Mouse (Mus musculus): ENCODE measurements around the gene Ccl2. TPM values are rescaled to one million over a fixed set of nuclear protein-coding genes. Genes with fewer than 3 reads are reported as not detected.

The Ccl2 gene
- 1 to 10 TPM in 1 of 2 experiments, under 1 TPM in 1; 0.80 to 1.7 TPM for total RNA-seq (2021)
- long read RNA-seq, experiment 1: 0 reads
- long read RNA-seq, experiment 2, partial matches to known transcripts: 0 of 1 reads
- long read RNA-seq, experiment 2, other reads (novel, unspliced or antisense): 0 of 1 reads

DNA sequence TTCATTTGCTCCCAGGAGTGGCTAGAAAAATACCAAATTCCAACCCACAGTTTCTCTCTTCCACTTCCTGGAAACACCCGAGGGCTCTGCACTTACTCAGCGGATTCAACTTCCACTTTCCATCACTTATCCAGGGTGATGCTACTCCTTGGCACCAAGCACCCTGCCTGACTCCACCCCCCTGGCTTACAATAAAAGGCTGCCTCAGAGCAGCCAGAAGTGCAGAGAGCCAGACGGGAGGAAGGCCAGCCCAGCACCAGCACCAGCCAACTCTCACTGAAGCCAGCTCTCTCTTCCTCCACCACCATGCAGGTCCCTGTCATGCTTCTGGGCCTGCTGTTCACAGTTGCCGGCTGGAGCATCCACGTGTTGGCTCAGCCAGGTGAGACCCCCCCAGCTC lies at the start of gene Ccl2:
Gene Ccl2, plus strand, starts transcription at position 216 of the 400 bp plus-strand sequence.
- DNase-seq (ENCODE audit: low spot score in 2 of 2): peak; percentile 48 to 49

DNA sequence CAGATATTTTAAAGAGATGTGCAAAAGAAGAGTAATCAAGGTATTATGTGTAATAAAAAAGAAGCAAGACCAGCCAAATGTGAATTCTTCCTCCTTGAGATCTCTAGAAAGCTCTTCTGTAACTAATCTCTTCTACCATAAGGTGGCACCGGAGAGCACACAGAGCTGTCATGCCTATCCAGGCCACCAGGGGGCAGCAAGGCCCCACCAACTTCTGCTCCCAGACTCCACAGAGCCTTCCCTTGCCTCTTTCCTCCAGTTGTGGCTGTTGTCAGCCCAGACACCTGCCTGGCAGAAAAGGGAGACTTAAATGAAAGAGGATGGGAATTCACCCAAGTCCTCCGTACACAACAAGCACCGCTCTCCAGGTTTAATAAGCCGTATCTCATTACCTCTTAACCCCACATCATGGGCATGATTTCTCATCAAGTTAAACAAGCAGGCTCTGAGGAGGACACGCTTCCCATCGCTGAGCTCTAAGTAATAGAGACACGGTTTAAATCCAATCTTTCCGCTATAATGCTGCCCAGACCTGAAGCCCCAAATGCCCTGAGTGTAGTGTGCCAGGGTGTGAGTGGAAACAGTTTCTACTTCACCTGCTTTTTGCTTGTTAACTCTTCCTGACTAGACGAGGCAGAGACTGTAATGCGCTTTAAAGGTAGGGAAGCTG lies 39.1 kb upstream of the Ccl2 start:
- DNase-seq (ENCODE audit: low spot score in 2 of 2): peak; percentile 77 to 82

DNA sequence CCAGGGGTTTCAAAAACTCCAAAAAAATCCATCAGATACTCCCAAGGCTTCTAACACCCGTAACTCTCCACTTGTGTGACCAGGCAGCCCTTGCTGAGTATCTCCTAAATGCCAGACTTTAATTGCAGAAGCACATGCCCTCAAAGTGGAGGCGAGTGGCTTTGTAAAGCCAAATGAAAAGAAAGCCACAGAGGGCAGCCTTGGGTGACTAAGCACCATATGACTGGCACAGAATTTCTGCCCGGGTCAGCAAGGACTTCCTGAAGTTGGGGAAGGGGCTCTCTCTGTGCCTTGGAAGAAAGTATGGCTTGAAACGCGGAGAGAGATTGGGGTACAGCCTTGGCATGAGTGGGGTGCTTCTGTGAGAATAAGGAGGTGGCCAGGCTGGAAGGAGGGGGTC lies 38.3 kb upstream of the Ccl2 start:
- no peak for DNase-seq (ENCODE audit: low spot score in 2 of 2)

DNA sequence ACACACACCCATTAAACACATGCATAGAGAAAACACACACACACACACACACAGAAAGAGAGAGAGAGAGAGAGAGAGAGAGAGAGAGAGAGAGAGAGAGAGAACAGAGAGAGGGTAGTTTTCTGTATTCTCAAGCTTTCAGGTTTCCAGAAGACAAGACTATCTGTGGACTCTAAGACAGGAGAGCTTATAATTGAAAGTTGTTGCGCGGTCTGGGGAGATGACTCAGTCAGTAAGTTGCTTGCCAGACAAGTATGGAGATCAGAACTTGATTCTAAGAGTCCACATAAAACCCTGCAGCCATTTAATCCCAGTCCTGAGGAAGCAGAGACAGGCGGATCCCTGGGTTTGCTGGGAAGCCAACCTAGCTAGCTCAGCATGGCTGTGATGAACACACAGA lies 36.7 kb upstream of the Ccl2 start:
- DNase-seq (ENCODE audit: low spot score in 2 of 2): no peak

DNA sequence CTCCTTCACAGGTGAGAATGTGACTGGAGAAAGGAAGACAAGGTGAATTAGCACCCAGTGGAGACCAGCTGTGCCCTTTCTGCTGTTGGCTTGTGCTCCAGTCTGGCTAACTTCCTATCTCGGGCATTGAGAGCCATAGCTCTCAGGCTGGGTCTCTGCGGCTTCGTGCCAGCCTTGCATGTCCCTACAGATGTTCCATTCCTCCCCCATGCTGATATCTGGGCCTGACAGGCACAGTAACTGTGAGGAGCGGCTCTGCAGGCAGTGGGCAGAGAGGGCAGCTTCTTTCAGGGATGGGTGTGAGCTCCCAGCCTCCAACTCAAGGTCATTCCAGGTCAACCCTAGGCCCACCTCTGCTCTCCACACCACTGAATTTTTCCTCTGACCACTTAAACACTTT lies 35.9 kb upstream of the Ccl2 start:
- no peak for DNase-seq (ENCODE audit: low spot score in 2 of 2)

DNA sequence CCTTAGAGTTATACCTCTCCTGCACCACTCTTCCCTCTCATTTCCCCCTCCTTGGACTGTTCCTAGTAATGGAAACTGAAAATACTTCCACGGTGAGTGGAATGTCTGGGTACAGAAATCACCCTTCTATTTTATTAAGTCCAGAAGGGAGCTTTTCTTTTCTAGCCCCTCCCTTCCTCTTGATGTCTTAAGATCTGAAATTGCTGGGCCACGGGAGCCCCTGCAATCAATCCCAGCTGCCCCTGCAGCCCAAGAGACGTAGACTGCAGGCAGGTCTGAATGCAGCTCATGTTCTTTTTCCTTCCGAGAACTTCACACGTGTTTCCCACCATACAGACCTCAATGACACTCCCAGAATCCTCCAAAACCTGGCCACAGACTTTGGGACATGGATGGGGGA lies 34.8 kb upstream of the Ccl2 start:
- DNase-seq (ENCODE audit: low spot score in 2 of 2): no peak

DNA sequence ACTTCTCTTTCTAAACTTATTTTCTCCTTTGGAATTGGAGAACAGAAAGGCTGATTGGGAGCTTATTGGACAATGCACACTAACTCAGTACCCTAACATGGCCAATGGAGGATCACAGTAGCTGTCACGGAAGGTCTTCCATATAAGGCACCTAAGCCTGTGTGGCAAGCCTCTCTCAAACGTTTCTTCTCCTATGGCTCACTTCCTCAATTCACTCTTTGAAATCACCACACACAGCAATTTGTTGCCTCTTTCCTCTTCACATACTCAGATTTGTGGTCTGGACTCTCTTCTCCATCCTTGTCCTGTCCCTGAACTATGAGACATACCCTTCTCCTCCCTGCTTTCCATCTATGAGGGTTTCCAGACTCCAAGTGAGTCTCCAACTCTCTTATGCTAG lies 30.6 kb upstream of the Ccl2 start:
- DNase-seq (ENCODE audit: low spot score in 2 of 2): no peak

DNA sequence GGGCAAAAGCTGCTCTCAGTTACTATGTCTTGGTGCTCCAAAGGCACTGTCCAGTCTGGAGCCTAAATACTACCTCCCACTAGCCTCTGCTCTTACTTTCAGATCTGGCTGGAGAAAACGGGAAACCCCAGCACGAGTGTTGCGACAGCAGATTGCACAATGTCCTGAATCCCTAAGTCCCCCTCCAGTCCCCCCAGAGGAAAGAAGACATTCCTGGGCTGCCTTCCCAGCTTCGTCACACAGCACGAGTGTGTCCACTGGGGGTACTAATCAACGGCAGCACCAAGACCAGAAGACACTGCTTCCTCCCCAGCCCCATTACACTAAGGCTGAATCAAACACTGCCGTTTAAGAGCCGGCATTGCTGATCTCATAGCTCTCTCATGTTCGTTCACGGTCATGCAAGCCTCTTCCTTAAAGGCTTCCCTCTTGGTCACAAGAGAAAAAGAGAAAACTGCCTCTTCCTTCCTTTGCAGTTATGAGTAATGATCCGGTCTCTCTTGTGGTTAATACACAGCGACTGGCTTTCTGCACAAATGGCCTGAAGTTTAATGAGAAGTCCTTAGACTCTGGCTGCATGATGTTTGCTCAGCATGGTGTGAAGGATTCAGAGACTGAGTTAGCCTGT lies 28.5 kb upstream of the Ccl2 start:
- peak; percentile 16 to 63 for DNase-seq (ENCODE audit: low spot score in 2 of 2)

DNA sequence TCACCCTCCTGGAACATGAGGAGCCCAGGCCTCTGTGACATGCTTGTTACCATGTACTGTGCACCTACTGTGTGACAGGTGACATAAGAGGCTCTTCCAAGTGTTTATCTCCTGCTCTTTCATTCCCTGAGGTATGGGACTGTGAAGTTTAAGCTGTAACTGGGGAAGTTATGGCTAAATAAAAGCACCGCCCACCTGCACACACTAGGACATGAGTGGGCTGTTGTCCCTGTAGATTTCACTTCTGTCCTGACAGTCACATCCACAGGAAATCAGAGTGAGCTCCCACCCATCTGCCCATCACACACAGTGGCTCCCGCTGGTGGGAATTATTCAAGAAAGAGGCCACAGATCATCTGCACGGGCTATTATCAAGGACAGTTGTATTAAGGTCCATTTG lies 25.3 kb upstream of the Ccl2 start:
- no peak for DNase-seq (ENCODE audit: low spot score in 2 of 2)

DNA sequence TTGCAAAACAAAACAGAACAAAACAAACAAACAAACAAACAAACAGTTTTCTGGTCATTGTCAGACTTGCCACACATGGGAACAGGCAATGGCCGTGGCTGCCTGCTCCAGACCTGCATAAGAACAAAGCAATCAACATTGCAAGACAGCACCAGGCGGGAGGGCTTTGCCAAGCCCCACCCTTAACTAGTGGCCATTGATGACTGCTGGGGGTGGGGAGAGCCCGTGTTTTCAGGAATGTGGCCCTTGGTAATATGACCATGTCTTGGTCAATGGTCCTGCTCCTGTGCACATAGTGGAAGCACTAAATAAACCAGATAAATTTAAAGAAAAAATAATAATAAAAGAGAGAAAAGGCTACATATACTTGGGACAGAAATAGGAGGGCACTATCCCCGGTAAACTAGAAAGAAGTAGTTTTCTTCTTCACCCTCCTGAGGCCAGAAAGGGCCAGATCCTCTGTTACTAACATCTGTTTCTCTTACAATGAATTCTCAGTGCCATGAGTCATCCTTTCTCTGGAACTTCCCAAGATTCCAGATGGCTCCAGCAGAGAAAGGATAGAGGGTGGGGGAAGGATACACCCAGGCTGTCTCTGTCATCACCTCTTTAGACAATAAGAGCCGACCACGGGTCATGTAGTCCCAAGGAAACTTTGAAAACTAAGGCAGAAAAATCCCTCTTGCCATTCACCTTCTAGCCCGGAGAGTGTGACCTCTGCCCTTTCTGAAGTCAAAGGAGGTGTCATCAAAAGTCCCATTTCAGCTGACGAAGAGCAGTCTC lies 23.8 kb upstream of the Ccl2 start:
- DNase-seq (ENCODE audit: low spot score in 2 of 2): no peak

DNA sequence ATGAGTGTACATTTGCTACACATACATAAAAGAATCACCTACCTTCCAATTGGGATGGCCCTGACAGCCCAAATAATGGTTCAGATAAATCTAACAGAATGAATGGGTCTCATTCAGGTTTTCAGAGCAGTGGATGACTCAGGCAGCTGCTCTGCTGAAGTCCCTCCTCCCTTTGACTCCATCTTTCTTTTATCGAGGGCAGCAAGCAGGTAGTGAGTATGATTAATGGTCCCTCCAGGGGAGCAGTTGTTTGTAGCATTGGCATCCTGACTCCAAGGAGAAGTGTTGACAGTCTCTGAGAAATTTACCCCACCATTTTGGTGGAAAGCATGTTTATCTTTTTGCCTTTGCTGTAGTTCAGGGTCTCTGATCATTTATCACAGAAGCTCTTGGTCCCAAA lies 21.6 kb upstream of the Ccl2 start:
- no peak for DNase-seq (ENCODE audit: low spot score in 2 of 2)

DNA sequence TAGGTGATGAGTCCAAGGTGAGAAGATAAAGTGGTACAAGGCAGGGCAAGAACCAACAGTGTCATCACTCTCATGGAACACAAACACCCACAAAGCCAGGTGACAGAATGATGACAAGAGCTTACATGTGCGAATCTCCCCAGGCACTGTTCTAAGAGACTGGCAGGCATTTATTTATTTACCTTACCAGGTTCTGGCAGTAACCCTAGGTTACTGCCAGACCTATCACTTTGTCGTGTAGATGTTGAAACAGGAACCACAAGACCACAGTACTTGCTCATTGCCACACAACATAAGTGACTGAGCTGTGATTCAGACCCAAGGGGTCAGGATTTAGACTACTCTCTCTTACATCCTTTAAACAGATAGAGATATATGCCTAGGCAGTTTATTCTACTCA lies 20.3 kb upstream of the Ccl2 start:
- no peak for DNase-seq (ENCODE audit: low spot score in 2 of 2)

DNA sequence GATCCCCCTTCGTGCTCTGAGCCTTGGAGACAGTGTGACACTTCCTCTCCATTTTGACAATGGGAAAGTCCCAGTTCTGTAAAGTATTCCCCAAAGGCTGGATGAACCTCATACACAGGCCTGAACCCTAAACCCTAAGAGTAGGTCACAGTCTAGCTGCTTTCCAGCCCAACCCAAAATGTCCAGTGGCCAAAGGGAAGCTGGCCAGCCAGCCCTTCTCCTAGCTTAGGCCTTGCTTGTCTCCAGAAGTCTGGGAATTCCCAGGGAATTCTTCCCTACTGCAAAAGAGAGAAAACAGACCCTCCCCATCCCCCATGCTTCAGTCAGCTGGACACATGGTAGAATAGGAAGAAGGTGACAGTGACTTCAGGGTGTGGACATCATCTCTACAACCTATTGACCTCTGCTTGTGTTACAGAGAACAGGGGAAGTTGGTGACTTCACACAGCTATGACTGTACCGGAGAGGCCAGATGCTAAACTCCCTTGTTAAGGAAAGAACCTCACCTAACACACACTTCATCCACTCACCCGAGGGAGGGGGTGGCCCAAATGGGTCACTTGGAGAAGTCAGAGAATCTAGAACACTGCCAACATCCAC lies 19.1 kb upstream of the Ccl2 start:
- DNase-seq (ENCODE audit: low spot score in 2 of 2): no peak

DNA sequence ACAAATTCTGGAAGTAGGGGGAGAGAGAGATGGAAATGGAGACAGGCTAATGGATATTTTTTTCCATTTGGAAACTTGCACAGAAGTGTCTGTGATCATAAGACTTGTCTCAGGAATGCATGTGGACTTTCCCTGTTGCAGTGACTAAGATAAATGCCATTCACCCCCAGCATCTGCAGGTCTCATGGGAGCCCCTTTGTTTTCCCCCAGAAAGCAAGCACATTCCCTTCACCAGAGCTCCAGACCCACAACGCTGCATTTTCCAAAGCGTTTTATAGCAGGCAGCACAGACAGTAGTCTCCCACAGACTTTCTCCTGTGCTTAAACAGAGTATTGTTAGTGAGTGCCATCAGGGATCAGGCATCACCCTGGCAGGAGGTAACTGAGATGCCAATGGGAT lies 16.0 kb upstream of the Ccl2 start:
- DNase-seq (ENCODE audit: low spot score in 2 of 2): no peak

DNA sequence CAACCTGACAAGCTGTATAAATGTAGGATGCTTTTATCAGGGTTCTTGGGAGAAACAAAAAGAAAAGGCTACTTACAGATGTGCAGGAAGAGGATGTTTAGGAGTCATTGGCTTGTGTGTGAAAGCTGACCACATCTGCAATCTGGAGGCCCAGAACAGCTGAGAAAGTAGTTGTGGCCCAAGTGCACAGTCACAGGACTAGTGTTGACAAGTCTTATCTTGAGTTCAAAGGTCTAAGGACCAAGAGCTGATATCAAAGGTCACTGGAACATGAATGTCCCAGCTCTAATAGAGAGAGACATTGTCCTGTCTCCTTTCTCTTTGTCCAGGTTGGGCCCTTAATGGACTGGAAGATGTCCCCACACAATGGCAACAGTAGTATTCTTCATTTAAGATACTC lies 15.6 kb upstream of the Ccl2 start:
- DNase-seq (ENCODE audit: low spot score in 2 of 2): no peak

DNA sequence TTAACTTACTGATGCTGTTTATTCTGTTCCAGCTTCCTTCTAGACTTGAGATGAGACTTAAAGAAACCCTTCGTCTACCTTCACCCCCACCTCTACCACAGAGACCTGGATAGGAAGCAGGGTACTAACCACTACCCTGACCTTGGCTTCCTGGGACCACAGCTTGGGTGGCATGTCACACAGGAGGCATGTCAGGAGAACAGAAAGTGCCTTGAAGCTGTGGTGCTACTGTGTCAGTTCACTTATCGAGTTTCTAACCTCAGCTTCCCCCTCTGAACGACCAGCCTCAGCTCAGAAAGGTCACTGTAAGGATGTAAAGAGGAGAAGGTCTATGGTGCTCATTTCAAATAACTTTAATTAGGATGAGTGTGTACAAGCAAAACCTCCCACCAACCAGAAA lies 14.0 kb upstream of the Ccl2 start:
- no peak for DNase-seq (ENCODE audit: low spot score in 2 of 2)

DNA sequence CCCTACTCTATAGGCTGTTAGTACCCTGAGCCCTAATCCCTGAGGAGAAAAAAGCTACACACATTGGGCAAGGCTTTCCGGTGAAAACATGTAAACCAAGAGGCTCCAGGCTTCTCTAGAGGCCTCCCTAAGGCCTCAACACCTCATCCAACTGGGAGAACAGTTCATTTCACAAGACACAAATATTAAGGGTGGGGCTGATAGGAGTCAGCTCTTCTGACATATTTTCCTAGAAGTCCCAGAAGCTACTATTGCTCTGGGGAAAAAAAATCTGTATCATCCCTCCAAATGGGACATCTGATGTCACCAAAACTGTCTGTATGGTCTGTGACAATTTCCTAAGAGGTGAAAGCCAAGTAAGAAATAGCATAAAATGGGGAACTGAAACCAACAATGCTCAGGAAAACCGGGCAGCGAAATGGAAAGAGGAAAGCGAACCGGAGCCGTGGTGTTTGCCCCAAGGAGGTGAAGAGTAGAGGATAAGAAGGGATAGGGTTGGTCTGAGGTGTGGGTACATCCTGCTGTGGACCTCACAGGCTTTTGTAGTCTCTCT lies 12.8 kb upstream of the Ccl2 start:
- DNase-seq (ENCODE audit: low spot score in 2 of 2): no peak

DNA sequence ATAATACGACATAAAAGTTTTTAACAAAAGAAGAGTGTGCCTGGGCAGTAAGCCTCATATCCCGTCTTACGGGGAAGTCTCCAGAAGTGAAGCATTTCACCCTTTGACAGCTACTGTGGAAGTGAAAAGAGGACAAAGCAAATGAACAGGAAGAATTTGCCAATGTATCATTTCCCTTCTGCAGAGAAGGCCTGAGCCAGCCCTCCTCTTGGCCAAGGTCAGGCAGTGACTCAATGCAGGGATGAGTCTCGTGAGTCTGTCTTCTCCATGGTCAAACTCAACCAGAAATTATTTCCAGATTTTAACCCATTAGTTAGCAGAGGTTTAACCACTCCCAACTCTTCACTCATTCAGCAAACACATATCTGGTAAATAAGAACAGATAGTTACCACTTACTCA lies 11.6 kb upstream of the Ccl2 start:
- peak in 1 of 2 experiments; percentile 28 for DNase-seq (ENCODE audit: low spot score in 2 of 2)

DNA sequence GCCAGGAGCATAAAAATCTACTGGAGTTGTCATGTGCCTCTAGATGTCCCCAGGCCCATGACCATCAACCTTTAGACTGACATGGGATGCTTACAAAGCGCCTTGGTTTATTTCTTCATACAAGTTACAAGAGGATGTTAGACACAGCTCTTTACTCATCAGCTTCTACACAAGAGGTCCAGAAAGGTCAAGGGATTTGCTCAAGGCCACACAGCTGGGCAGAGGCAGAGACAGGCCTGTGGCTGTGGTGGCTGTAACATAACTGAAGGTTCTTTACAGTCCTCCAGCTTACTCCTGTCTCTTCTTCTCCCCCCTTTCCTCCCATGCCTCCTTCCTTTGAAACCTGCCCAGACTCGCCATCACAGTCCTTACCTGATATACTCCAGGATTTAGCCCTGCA lies 5.2 kb upstream of the Ccl2 start:
- no peak for DNase-seq (ENCODE audit: low spot score in 2 of 2)

DNA sequence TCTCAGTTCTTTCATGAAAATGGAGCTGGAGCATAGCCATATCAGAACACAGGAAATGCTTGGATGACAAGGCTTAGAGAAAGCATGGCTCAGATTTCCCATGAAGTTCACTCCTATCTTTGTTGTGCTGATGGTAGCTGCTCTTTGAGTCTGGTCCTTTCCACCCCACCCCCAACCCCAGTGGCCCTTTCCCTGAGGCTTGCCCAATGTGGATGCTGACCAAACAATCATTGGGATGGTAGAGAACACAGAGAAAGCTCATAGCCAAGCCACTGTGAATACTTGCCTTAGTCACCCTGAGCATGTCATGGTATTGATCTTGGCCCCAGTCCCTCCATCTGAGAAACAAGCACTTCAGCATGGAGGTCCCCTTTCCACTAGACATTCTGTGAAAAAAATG lies 3.2 kb upstream of the Ccl2 start:
- DNase-seq (ENCODE audit: low spot score in 2 of 2): no peak

DNA sequence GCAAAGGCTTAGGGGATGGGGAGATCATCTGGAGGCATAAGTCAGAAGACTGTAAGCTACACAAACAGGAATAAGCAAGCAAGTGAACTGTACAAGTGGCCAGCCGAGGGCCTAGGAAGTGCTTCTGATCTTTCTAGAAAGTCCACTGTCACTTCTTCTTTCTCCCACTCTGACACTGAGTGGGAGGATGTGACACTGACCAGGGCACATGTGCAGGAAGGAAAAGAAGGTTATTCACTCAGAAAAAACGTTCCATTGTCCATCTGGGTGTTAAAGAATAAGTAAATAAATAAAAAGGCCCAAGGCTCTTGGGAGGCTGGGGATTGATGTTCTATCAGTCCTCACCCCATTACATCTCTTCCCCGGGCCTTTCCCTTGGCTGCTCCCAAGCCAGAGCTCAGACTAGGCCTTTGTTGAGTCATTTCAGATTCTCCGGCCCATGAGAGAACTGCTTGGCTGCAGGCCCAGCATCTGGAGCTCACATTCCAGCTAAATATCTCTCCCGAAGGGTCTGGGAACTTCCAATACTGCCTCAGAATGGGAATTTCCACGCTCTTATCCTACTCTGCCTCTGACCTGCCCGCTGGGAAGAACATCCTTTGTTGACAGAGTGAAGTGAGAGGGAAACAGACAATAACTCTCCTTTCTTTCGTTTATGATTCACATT lies 2.6 kb upstream of the Ccl2 start:
- peak; percentile 22 to 42 for DNase-seq (ENCODE audit: low spot score in 2 of 2)

Data from adrenal gland, adult 18-20 months (tissue).